Mouse (Mus musculus): ENCODE measurements around the gene Riox2.

The Riox2 gene

DNA sequence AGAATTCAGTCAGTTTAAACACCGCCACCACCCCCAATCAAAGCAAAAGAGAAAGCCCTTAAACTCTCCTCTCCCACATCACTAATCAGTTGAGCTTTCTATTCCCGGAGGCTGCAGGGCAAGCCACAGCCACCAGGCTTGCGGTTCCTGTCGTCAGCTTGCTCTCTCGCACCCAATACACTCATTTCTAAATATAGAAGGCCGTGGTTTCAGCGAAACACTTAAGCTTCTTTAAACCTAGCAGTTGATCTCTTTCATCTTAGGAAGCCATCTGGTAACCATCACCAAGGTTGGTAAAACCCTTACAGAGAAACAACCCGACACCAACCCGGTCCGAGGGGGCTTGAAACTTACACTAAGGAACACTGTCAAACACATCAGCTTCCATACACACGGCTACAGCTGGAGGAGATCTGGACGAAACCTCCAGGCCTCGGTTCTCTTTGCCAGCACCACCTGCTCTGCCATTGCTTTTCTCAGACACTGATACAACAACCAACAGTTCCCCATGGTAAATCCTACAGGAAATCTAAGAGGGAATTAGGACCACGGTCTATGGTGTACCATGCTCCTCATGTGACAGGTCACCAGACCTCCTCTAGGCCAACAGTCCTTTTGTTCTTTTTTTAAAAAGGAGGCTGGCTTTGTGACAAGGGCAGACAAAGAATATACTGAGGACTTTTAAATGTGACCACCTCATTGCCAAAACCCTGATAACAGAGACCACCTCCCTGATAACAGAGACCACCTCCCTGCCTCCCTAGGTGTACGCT is 46.1 kb downstream of the Riox2 start:
- DNase-seq (ENCODE audit: low spot score) = no peak

GRCm38 (mm10) chr16:59521752-59522423 is 50.3 kb downstream of the Riox2 start:
- no peak for DNase-seq (ENCODE audit: low spot score)

GRCm38 (mm10) chr16:59526939-59527338 is 55.4 kb downstream of the Riox2 start:
- DNase-seq (ENCODE audit: low spot score) = no peak

DNA sequence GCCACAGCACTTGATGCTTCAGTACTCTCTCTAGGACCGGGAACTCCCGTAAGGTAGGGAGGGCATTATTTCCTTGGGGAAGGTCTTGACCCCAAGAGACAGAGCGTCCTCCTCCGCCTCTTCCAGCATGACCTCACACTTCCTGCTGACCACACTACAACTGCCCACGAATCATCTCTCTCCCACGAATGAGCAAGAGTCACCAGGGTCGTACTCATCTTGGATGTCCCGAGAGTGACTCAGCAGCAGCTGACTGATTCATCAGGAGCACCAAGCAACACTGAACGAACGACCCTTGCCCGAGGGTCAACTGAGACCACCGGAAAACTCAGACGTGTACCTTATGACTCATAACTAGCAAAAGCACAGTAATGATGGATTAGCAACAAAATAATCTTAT is 58.0 kb downstream of the Riox2 start:
- no peak for DNase-seq (ENCODE audit: low spot score)

GRCm38 (mm10) chr16:59531243-59531642 is 59.7 kb downstream of the Riox2 start:
- DNase-seq (ENCODE audit: low spot score) = no peak

DNA sequence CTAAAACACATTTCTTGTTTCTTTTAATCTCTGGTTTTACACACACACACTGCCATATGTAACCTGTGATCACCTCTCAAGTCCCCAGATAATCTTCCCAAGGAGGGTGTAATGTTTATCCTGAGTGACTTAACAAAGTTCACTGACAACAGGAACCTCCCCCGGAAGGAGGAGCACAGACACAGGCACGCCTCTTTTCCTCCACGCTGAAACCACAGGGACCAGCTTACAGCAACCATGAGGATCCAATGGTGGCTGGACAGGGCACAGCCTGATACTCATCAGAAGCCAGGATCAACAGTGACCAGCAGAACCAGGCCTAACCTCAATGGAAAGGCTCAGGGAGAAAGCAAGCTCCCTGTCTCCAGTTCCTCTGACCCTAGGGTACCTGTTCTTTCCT is 61.0 kb downstream of the Riox2 start:
- DNase-seq (ENCODE audit: low spot score) = no peak

- no peak for DNase-seq (ENCODE audit: low spot score)
Measured at GRCm38 (mm10) chr16:59534349-59534748, 62.8 kb downstream of the Riox2 start.

DNA sequence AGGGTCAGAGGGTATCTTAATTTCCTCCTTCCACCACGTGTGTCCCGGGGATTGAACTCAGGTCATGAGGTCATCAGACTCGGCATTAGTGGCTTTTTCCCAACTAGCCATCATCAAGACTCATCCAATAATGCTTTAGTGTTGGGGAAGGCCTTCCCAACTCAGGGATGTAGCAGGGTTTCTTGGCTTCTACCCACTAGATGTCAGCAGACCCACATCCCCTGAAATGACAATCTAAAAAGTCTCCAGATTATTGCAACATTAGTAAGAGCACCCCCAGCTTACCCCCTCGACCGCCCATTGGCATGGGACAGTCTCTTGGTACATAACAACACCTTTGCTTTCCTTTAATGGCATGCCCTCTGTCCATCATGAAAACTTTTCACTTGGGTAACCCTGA is 64.1 kb downstream of the Riox2 start:
- DNase-seq (ENCODE audit: low spot score) = no peak

- no peak for DNase-seq (ENCODE audit: low spot score)
Measured at GRCm38 (mm10) chr16:59540944-59541343, 69.4 kb downstream of the Riox2 start.

GRCm38 (mm10) chr16:59541382-59541781 is 69.8 kb downstream of the Riox2 start:
- DNase-seq (ENCODE audit: low spot score) = no peak
